Mouse (Mus musculus) hematopoietic stem cell, adult 5-6 weeks (primary cell): ENCODE measurements around the gene Smpd4. TPM values are rescaled to one million over a fixed set of nuclear protein-coding genes. Genes with fewer than 3 reads are reported as not detected.
"Not testable (repeated sequence)": the region's sequence is repeated elsewhere in the genome, so short reads cannot be mapped to it uniquely, and the experiment has no call there.

Source experiments
- ATAC-seq, 2 experiments: fragments of 125-278 bp in 1 of 2; replicated peaks in 1 of 2; 2 replicates each; pipeline ENCODE4 v1.8.0; 2016 to 2017; ENCODE audit warnings: inconsistent platforms in 2 of 2, mild to moderate bottlenecking in 2 of 2, moderate number of reproducible peaks in 2 of 2, low read depth in 1 of 2, moderate TSS enrichment in 1 of 2; ENCODE audit not compliant: low FRiP score in 2 of 2, poor library complexity in 2 of 2, severe bottlenecking in 2 of 2, insufficient read depth in 1 of 2, low TSS enrichment in 1 of 2
- total RNA-seq: library from RNA; stranded (forward); fragments of 172-1452, 232-1000 nt; gene quantifications from 2 replicates; pipeline ENCODE4 v1.2.3, GENCODE M21; 2017

Gene Smpd4
- total RNA-seq = 32.3 and 45.2 TPM in 2 replicates

GRCm38 (mm10) chr16:17619198-17620105 is at the start of gene Smpd4:
TSS of gene Smpd4 (plus strand) at chr16:17619354.
- ATAC-seq = peak; percentile 60 to 86

DNA sequence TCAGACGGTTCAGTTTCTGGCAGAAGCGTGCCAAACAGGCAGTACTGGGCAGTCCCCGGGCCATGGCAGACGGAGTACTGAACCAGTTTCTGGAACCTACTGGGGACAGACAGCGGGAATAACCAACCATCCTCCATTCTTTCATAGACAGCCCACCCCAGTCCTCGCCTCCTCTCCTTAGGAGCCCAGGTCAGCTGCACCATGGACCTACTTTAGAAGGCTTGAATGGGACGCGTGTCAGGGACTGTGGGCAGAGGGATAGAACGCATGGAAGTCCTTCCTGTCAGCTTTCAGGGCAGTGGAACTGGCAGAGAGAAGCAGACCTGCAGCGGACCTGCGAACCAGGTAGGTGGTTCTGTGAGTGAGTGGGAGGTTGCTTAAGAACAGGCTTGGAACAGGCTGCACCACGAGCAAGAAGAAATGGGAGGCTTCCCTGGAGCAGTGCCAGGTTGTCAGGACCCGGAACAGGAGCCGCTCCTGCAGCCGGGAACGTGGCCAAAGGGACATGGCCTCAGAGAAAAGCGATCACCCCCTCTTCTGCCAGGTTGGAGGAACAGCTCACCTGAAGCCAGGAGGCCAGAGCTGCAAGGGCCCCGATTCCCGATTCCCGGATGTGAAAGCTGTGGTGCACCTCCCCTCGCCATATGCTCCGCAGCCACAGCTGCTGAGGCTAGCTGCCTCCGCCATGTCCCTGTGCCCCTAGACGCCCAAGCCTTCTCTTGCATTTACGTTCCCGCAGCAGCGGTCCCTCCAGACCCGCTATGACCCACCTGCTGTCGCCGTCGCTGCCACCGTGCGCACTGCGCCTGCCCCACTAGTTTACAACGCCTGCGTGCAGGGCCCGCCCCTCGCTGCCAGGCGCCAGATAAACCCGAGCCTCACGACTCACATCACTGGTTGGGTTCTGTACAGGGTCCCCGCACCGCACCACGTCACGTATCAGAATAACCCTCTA is 43.0 kb upstream of the Smpd4 start:
- peak; percentile 85 to 89 for ATAC-seq

- no peak for ATAC-seq
Measured at GRCm38 (mm10) chr16:17576825-17577215, 42.3 kb upstream of the Smpd4 start.

GRCm38 (mm10) chr16:17583064-17583463 is 36.1 kb upstream of the Smpd4 start, which contains the start of gene Slc7a4:
TSS of gene Slc7a4 (minus strand) at chr16:17583214.
- ATAC-seq = peak; percentile 36 to 56; a peak in 2 of 4 replicates

GRCm38 (mm10) chr16:17584555-17584954 is 34.6 kb upstream of the Smpd4 start:
- no peak for ATAC-seq

- ATAC-seq = no peak
Measured at GRCm38 (mm10) chr16:17590731-17591130, 28.4 kb upstream of the Smpd4 start.

DNA sequence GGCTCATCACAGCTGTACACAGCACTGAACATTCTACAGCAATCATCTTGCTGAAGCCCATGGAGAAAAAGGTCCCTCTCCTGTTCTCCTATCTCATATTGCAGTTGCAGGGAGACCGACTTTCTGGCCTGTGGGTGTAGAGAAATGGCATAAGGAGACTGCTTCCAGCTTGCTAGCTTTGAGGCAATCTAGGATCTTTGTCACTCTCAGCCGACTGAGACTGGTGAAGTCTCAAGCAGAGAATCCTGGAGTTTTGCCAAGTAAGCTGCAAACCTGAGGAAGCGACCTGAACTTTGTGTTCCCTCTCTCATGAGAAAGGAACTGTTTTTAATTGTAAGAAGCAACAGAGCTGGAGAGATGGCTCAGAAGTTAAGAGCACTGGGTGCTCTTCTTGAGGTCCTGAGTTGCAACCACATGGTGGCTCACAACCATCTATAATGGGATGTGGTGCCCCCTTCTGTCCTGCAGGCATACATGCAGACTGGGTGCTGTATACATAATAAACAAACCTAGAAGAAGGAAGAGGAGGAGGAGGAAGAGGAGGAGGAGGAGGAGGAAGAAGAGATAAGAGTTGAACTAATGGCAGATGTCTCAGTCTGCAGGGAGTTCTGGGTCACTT is 18.1 kb upstream of the Smpd4 start:
- ATAC-seq = no peak

DNA sequence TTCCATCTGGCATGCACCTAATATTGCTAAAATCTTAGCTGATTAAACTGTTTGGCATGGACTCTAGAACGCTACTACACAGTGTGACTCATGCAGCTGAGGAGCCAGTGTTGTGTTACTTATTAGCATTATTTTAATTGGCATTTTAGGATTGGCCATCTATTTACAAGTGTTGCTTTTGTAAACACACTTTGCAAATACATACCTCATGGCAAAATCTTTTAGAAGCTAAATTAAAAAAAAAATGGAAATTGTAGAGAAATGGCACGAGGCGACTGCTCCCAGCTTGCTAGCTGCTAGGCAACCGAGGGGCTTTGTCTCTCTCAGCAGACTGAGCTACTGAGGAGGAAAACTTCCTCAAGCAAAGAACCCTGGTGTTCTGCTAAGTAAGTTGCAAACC is 14.2 kb upstream of the Smpd4 start:
- no peak for ATAC-seq

DNA sequence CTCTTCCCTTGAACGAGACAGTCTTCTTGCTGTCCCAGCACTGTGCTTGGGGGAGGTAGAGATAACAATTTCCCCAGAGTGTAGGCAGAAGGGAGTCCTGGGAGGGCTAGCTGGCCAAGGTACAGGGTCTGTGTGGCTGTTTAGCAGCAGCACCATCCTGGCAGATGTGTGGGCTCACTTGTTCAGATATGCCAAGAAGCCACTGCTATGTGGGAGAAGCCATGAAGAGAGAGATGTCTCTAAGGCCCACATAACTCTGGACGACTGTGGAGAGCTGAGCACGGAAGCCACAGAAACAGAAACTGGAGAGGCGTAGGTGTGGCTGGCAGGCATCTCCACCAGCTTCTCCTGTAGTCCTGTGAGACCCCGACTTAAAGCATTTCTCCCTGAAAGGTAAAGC is 13.5 kb upstream of the Smpd4 start:
- ATAC-seq = no peak

DNA sequence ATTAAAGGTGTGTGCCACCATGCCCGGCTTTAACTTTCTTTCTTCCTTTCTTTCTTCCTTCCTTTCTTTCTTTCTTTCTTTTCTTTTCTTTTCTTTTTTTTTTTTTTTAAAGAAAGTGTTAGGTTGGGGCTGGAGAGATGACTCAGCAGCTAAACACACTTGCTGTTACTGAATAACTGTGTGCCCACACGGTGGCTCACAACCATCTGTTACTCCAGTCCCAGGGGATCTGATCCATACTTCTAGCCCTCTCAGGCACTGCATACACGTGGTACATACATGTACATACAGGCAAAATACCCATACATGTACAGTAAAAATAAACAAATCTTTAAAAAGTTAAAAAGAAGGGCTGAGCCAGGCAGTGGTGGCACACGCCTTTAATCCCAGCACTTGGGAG is 7.8 kb upstream of the Smpd4 start:
- no peak for ATAC-seq

DNA sequence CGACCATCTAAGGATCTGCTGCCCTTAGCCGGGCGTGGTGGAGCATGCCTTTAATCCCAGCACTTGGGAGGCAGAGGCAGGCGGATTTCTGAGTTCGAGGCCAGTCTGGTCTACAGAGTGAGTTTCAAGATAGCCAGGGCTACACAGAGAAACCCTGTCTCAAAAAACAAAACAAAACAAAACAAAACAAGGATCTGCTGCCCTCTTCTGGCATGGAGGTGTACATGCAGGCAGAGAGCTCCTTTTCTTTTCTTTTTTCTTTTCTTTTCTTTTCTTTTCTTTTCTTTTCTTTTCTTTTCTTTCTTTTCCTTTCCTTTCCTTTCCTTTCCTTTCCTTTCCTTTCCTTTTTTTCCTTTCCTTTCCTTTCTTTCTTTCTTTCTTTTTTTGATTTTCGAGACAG is 4.4 kb upstream of the Smpd4 start:
- not testable (repeated sequence) for ATAC-seq

DNA sequence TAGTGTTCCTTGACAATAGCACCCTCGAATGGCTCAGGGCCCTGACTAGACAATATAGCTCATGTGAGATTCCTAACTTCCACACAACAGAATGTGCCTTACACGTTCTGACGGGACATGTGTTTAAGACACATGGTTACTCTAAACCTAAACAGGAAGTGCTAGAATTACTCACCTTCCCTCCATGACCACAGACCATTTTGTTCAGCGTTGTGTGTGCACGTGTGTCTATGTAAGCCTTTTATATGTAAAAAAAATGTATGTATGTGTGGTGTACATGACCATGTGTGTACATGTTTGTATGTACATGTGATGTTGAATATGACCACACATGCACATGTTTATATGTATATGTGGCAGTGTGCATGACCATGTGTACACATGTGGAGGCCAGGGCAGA is 2.9 kb upstream of the Smpd4 start:
- no peak for ATAC-seq

- ATAC-seq = peak; percentile 86
Measured at GRCm38 (mm10) chr16:17617922-17618565, 1.1 kb upstream of the Smpd4 start.

DNA sequence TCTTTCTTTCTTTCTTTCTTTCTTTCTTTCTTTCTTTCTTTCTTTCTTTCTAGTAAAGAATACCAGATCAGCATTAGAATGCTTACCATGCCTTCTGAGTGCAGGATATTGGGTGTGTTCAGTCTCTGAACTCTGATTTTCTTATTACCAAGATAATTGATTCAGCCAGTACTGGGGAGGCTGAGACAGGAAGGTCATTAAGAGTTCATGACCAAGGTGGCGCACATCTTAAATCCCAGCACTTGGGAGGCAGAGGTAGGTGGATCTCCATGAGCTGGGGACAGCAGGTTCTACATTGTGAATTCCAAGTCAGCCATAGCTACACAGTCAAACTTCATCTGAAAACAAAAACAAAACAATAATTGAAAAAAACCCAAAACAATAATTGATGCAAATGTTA is 2.8 kb downstream of the Smpd4 start:
- no peak for ATAC-seq

- peak; percentile 60 to 76 for ATAC-seq
Measured at GRCm38 (mm10) chr16:17625488-17626268, 6.5 kb downstream of the Smpd4 start.

GRCm38 (mm10) chr16:17626269-17626555 is 7.1 kb downstream of the Smpd4 start:
- ATAC-seq = no peak

- no peak for ATAC-seq
Measured at GRCm38 (mm10) chr16:17632580-17632979, 13.4 kb downstream of the Smpd4 start.
